Mouse (Mus musculus) brown adipose tissue, adult 24 weeks (tissue): ENCODE measurements around the gene Gm47985. TPM values are rescaled to one million over a fixed set of nuclear protein-coding genes. Genes with fewer than 3 reads are reported as not detected.
"Not testable (repeated sequence)": the region's sequence is repeated elsewhere in the genome, so short reads cannot be mapped to it uniquely, and the experiment has no call there.

Experiments used
- H3K27ac ChIP-seq: fragments of 200-500 bp; replicated peaks from 2 replicates; pipeline ENCODE4 v1.5.1; 2012; ENCODE audit warnings: low read depth, mild to moderate bottlenecking, low read length
- H3K4me1 ChIP-seq: fragments of 200-500 bp; 2 replicates; pipeline ENCODE4 v1.6.1; 2012; ENCODE audit warnings: low read length, mixed read lengths; ENCODE audit not compliant: control insufficient read depth, insufficient read depth, insufficient read length
- H3K4me3 ChIP-seq: fragments of 200-500 bp; 2 replicates; pipeline ENCODE4 v1.5.1; 2012; ENCODE audit warnings: low read depth, mild to moderate bottlenecking, low read length, moderate library complexity; ENCODE audit not compliant: insufficient read depth
- polyA plus RNA-seq: library from polyadenylated mRNA; stranded (reverse); fragments of >200 nt; gene quantifications from 2 replicates; pipeline ENCODE4 v1.2.4, GENCODE M21; 2012; ENCODE audit not compliant: missing spikeins, insufficient read depth, insufficient read length

Gene Gm47985
- polyA plus RNA-seq, 1 experiment, result not detected

DNA sequence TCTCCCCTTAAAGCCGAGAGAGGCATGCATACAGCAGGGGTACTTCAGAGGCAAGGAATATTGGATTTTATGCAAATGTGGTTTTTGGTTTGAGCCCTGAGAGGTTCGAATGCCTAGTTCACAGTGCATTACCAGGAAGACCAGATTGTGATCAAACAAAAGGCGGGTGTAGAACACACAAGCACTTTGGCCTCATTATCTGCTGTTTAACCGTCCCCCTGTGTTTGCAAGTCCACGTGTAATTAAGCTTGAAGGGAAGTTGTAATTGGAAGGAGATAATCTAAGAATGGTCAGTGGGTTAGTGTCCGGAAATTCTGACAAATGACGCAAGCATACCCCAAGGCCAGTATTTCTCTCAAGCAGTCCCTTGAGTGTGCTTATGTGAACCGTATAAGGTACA is 16.3 kb upstream of the Gm47985 start:
- Histone ChIP-seq H3K4me1 (peaks cover 4% of the 10 kb centered on the region; the same call in 1 of the 2 replicates), H3K4me3 (no peak overlapping the region), H3K27ac (no peak overlapping the region)

DNA sequence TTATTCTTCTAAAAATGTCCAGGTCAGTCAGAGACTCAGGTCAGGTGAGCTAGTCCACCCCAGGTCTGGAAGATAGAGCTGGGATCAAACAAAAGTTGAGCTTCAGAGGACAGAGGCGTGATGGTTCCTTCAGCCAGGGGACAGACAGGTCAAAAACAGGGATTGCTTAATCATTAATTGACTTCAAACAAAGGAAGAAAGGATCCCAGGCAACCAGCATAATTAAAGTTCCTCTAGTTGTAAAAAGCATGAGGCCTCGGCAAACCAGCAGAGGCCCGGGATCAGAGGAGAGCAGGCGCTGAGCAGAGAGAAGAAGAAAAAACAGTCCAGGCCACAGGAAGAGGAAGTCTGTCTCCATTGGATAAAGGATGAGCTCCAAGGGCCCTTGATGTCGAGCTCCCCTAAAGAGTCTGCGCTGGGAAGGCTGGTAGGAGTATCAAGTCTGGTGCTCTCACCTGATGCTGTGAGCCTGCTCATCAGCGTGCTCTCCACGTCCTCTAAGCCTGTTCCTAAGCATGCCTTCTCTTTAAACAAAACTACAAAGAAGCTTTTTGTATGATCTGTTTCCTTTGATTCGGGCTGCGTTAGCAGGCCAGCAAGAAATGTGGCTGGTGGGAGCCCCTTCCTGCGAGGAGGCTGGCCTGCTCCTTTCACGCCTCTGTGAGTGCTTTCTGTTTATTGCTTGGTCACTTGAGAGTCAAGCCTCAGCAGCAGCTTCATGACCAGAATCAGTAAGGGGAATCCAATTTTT is 14.9 kb upstream of the Gm47985 start:
- H3K4me3 ChIP-seq, result no peak overlapping the region
- no peak overlapping the region for H3K27ac ChIP-seq
- H3K4me1 ChIP-seq, result peaks cover 4% of the 10 kb centered on the region; the same call in 1 of the 2 replicates

DNA sequence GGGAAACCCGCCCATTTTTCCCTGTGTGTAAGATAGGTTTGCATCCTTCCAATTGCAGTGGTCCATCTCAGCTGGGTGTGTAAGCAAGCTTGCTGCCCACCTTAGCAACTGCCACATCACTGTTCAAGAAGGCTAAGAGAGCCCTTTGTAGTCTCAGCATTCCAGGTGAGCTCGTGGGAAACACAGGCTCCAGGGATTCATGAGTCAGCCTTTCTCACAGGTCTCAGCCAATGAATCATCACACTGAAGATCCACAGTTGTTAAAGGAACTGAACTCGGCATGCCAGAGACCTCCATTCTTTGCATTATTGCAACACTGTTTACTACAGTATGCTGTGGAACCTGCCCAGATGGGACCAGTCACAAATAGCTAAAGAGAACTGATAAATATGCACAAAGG is 13.7 kb upstream of the Gm47985 start:
- peaks cover 4% of the 10 kb centered on the region; the same call in 1 of the 2 replicates for H3K4me1 ChIP-seq
- no peak overlapping the region for H3K27ac ChIP-seq
- no peak overlapping the region for H3K4me3 ChIP-seq

DNA sequence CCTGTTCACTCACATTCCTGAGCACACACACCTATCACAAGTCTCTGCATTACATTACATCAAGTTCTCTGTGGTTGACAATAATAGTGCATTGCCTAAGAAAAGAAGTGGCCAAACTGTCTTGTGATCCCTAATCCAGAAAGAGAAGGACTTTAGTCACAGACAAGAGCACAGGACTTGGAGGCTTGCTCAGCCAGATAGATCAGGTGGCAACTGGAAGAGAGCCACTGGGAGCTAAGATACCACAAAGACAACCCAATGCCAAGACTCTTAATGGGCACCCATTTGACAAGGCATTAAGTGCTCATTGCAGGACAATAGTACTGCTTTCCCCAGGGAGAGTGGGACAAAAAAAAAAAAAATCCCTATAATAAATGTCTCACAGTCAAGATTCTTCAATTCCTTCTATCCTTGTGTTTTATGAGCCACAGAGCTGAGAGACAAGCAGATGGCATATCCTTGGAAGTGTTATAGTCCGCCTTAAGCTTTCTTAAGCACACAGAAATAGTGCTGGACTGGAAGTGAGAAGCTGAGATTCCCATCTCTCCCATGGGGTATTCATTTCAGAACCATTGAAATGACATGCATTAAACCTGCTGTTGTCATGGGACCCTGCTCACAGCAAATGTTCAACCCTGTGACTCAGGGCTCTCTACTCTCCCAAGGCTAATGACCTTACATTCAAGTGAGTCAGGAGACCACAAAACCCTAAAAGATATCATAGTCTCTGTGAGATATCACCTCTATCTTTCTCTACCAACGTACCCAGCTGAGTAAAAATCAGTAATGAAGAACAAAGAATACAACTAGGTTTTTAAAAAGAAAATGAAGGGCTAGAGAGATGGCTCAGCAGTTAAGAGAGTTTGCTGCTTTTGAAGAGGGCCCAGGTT is 10.5 kb upstream of the Gm47985 start:
- no peak overlapping the region for H3K4me3 ChIP-seq
- H3K27ac ChIP-seq, result no peak overlapping the region
- no peaks in the 10 kb centered on the region for H3K4me1 ChIP-seq

GRCm38 (mm10) chr1:151177030-151177936 is 5.1 kb upstream of the Gm47985 start:
- H3K27ac ChIP-seq, result peak overlapping the region; percentile 44
- H3K4me3 ChIP-seq, result peak overlapping the region; percentile 44

GRCm38 (mm10) chr1:151177937-151178271 is 4.4 kb upstream of the Gm47985 start:
- Histone ChIP-seq H3K27ac (peak overlapping the region; percentile 44), H3K4me3 (peak overlapping the region; percentile 44), H3K4me1 (no peaks in the 10 kb centered on the region)

More at GRCm38 (mm10) chr1:151177030-151177936, 5.1 kb upstream of the Gm47985 start:
- H3K4me1 ChIP-seq, result no peaks in the 10 kb centered on the region

DNA sequence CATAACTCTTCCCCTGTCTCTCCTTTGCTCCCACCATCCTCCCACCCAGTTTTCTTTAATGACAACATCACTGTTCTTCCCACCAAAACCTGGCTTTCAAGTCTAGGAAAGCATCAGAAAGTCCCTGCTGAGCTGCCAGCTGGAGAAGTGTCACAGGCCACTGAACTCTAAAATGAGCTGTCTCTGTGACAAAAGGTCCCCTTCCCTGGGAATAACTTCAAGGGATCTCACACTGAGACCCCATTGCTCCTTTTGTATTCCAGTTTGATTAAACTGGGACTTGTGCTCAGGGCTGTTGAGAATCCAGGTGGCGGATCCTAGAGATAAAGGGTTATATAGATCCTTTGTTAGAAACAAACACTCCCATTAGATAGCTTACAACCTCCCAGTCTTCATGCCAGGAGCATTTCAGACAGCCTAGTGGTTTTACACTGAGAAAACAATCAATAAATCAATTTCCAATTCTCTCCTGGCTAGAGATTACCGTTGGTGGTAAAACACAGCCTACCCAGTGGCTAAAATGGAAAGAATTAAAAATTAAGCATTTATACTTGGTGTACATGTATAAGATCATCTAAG is 3.7 kb upstream of the Gm47985 start:
- no peak overlapping the region for H3K27ac ChIP-seq
- no peaks in the 10 kb centered on the region for H3K4me1 ChIP-seq
- no peak overlapping the region for H3K4me3 ChIP-seq

- Histone ChIP-seq H3K4me3 (no peak overlapping the region), H3K4me1 (no peaks in the 10 kb centered on the region), H3K27ac (no peak overlapping the region)
Measured at GRCm38 (mm10) chr1:151180167-151180566, 2.2 kb upstream of the Gm47985 start.

GRCm38 (mm10) chr1:151186186-151186585 is 3.8 kb downstream of the Gm47985 start:
- not testable (repeated sequence) for H3K27ac ChIP-seq, H3K4me1 ChIP-seq, H3K4me3 ChIP-seq

- H3K27ac ChIP-seq, H3K4me3 ChIP-seq, H3K4me1 ChIP-seq: not testable (repeated sequence)
Measured at GRCm38 (mm10) chr1:151186879-151187424, 4.6 kb downstream of the Gm47985 start.

GRCm38 (mm10) chr1:151188469-151188868 is 6.1 kb downstream of the Gm47985 start:
- no peaks in the 10 kb centered on the region for H3K4me1 ChIP-seq
- no peak overlapping the region for H3K27ac ChIP-seq
- no peak overlapping the region for H3K4me3 ChIP-seq

DNA sequence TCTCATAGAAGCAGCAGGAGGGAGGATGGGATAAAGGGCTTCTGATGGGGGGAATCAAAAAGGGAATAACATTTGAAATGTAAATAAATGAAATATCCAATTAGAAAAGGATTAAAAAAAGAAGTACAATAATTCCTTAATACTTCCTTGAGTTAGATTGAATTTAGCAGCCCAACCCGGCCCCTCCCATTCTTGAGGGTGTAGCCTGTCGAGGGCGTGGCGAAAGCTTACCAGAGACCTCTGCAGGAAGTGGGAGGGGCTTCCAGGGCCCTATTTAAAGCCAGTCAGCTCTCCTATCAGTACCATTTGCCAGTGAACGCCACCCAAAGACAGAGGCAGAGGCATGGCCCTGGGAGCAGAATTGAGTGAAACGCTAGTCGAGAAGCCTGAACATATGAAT is 9.7 kb downstream of the Gm47985 start, which contains the start of gene Gm8947:
Gene Gm8947, plus strand, starts transcription at position 302 of the 400 bp plus-strand sequence.
- not testable (repeated sequence) for H3K4me3 ChIP-seq, H3K27ac ChIP-seq, H3K4me1 ChIP-seq

- H3K27ac ChIP-seq, H3K4me1 ChIP-seq, H3K4me3 ChIP-seq: not testable (repeated sequence)
Measured at GRCm38 (mm10) chr1:151192739-151193138, 10.4 kb downstream of the Gm47985 start.

DNA sequence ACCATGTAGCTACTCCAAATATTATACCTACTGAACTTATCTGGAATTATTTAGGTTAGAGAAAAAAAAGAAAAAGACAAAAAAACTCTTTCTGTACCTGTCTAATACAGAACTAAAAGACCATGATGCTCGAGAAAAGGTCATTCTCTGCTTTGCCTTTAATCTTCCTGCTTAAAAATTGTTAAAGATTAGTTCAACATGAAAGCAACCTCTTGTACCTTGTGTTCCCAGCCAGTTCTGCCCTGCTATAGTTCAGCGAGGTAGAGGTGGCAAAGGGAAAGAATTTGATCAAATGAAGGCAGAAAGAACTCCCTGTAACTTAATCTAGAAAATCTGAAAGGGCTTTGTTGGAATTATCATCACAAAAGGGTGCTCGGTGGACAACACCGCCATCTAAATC is 13.6 kb downstream of the Gm47985 start:
- not testable (repeated sequence) for H3K4me3 ChIP-seq, H3K27ac ChIP-seq, H3K4me1 ChIP-seq
